Mouse (Mus musculus): ENCODE data around the gene Card14. TPM values are rescaled to one million over a fixed set of nuclear protein-coding genes. Genes with fewer than 3 reads are reported as not detected.
"Not testable (repeated sequence)": the region's sequence is repeated elsewhere in the genome, so short reads cannot be mapped to it uniquely, and the experiment has no call there.

Card14 gene
- total RNA-seq, 1 experiment, result 0.22 TPM

DNA sequence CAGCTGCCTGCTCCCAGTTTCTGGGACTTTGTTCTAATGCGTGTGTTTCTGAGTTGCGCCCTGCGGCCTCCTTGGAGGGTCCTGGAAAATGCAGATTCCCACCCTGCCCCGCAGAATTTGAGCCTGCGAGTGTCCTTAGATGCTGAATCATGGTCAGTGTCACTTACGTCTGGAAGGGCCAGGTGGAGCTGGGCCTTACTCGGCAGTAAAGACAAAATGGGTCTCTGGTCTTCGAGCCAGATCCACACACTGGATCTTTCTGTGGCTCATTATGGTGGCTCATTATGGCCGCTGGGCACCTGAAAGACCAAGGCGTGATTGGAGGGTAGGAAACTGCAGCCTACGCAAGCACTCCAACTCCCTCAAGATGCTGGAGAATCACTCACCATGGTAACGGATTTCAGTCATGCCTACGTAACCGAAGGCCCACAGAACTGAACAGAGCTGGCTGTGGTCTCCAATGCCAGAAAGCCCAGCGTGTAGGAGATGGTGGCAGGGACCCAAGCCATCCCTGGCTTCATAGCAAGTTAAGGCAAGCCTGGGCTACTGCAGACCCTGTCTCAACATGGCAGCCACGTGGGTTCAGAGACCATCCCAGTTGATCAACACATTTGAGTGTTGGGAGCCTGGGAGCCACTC lies 38.9 kb upstream of the Card14 start:
- DNase-seq (ENCODE audit: low read depth, low spot score), result no peak
- H3K9me3 ChIP-seq (ENCODE audit: control insufficient read depth, insufficient read depth, low read depth, low read length), result no peaks in the 10 kb centered on the region
- H3K36me3 ChIP-seq (ENCODE audit: control insufficient read depth, insufficient read depth, low read length, poor library complexity, severe bottlenecking), result peaks cover 7% of the 10 kb centered on the region
- peak overlapping the region; percentile 46 for H3K9ac ChIP-seq (ENCODE audit: insufficient read depth, low read depth, low read length, poor library complexity, severe bottlenecking)
- in situ Hi-C loops (cut with MboI; ENCODE audit: low sequenced_read_pairs in 2 of 2, unreplicated experiment in 2 of 2), result no loop called here
- no peak overlapping the region for H3K27ac ChIP-seq (ENCODE audit: insufficient read depth, low read depth, low read length, poor library complexity, severe bottlenecking)
- H3K4me1 ChIP-seq (ENCODE audit: control insufficient read depth in 2 of 2, insufficient read depth in 2 of 2, low read length in 2 of 2, poor library complexity in 1 of 2), result peaks cover 3 to 34% of the 10 kb centered on the region in 2 experiments
- TF ChIP-seq MAFK (IDR thresholded peaks at IDR 0.05; ENCODE audit: insufficient read depth, low read depth, low read length), result no peak
- TF ChIP-seq CHD2 (IDR thresholded peaks at IDR 0.05; ENCODE audit: low read depth, low read length), result no peak
- TF ChIP-seq ZNF384 (IDR thresholded peaks at IDR 0.05; ENCODE audit: low read depth, low read length), result no peak
- peak overlapping the region; percentile 55 to 63 for H3K4me3 ChIP-seq (ENCODE audit: insufficient read depth in 1 of 2, low read depth in 1 of 2, low read length in 2 of 2, poor library complexity in 1 of 2, severe bottlenecking in 1 of 2)

DNA sequence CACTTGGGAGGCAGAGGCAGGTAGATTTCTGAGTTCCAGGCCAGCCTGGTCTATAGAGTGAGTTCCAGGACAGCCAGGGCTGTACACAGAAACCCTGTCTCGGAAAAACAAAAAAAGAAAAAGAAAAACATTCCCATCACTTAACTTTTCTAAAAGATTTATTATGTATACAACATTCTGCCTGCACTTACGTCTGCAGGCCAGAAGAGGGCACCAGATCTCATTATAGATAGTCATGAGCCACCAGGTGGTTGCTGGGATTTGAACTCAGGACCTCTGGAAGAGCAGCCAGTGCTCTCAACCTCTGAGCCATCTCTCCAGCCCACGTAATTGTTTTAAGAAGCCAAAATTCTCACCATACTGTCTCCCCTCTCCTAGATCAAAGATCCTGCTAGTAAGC lies 35.1 kb upstream of the Card14 start:
- H3K27ac ChIP-seq (ENCODE audit: insufficient read depth, low read depth, low read length, poor library complexity, severe bottlenecking); in situ Hi-C loops (cut with MboI; ENCODE audit: low sequenced_read_pairs in 2 of 2, unreplicated experiment in 2 of 2); H3K9me3 ChIP-seq (ENCODE audit: control insufficient read depth, insufficient read depth, low read depth, low read length); H3K9ac ChIP-seq (ENCODE audit: insufficient read depth, low read depth, low read length, poor library complexity, severe bottlenecking); H3K4me3 ChIP-seq (ENCODE audit: insufficient read depth in 1 of 2, low read depth in 1 of 2, low read length in 2 of 2, poor library complexity in 1 of 2, severe bottlenecking in 1 of 2); DNase-seq (ENCODE audit: low read depth, low spot score): not testable (repeated sequence)
- Histone ChIP-seq H3K36me3 (ENCODE audit: control insufficient read depth, insufficient read depth, low read length, poor library complexity, severe bottlenecking) (peaks cover 30% of the 10 kb centered on the region), H3K4me1 (ENCODE audit: control insufficient read depth in 2 of 2, insufficient read depth in 2 of 2, low read length in 2 of 2, poor library complexity in 1 of 2) (peaks cover 3 to 25% of the 10 kb centered on the region in 2 experiments)

DNA sequence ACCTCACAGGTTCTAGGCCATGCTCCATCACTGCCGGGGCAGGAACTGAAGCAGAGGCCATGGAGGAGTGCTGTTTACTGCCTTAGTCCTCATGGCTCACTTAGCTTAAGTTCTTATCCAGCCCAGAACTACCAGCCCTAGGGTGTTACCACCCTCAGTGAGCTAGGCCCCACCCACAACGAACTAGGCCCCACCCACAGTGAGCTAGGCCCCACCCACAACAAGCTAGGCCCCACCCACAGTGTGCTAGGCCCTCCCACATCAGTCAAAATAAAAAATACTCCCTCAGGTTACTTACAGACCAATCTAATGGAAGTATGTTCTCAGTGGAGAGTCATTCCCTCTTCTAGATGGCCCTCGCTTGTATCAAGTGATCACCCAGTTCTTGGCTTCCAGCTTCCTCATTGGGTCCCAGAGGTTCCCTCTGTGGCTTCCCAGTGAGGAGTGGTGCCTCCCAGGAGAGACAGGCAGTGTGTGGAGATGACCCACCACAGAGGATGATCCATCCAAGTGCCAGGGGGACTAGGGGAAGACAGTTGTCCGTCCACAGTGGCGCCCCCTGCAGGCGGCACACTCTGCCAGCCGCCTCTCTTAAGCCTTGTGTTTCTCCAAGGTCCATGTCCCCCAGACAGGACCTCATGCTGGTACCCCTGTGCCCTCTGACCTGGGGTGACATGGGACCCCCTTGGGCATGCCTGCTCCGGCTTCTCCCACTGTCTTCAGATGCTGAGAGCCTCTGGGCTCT lies 34.2 kb upstream of the Card14 start:
- no peak overlapping the region for H3K27ac ChIP-seq (ENCODE audit: insufficient read depth, low read depth, low read length, poor library complexity, severe bottlenecking)
- H3K9ac ChIP-seq (ENCODE audit: insufficient read depth, low read depth, low read length, poor library complexity, severe bottlenecking), result no peak overlapping the region
- peaks cover 3 to 26% of the 10 kb centered on the region in 2 experiments; a peak in 3 of 4 replicates for H3K4me1 ChIP-seq (ENCODE audit: control insufficient read depth in 2 of 2, insufficient read depth in 2 of 2, low read length in 2 of 2, poor library complexity in 1 of 2)
- TF ChIP-seq ZNF384 (IDR thresholded peaks at IDR 0.05; ENCODE audit: low read depth, low read length), result no peak
- TF ChIP-seq CHD2 (IDR thresholded peaks at IDR 0.05; ENCODE audit: low read depth, low read length), result no peak
- TF ChIP-seq ZC3H11A (IDR thresholded peaks at IDR 0.05; ENCODE audit: borderline replicate concordance, low read depth, low read length), result no peak
- no peak for TF ChIP-seq MAFK (IDR thresholded peaks at IDR 0.05; ENCODE audit: insufficient read depth, low read depth, low read length)
- TF ChIP-seq HCFC1 (IDR thresholded peaks at IDR 0.05; ENCODE audit: borderline replicate concordance, insufficient read depth, low read length), result no peak
- DNase-seq (ENCODE audit: low read depth, low spot score), result no peak
- in situ Hi-C loops (cut with MboI; ENCODE audit: low sequenced_read_pairs in 2 of 2, unreplicated experiment in 2 of 2), result no loop called here
- peaks cover 34% of the 10 kb centered on the region for H3K36me3 ChIP-seq (ENCODE audit: control insufficient read depth, insufficient read depth, low read length, poor library complexity, severe bottlenecking)
- H3K9me3 ChIP-seq (ENCODE audit: control insufficient read depth, insufficient read depth, low read depth, low read length), result no peaks in the 10 kb centered on the region
- H3K4me3 ChIP-seq (ENCODE audit: insufficient read depth in 1 of 2, low read depth in 1 of 2, low read length in 2 of 2, poor library complexity in 1 of 2, severe bottlenecking in 1 of 2), result no peak overlapping the region

DNA sequence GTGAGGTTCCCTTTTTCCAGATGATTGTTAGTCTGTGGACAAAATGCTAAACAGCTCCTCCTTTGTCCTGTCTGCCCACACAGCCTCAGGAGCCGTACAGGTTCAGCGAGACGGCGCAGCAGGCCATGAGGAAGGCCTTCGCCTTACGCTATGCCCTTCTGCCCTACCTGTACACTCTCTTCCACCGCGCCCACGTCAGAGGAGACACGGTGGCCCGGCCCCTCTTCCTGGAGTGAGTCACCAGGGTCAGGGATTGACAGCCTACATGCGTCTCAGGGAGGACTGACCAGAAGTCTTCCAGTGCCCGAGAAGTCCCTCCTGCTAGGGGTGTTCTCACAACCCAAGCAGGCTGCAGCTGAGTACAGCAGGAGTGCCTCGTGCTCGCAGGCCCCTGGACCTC lies 26.5 kb upstream of the Card14 start:
- H3K27ac ChIP-seq (ENCODE audit: insufficient read depth, low read depth, low read length, poor library complexity, severe bottlenecking), result no peak overlapping the region
- H3K4me3 ChIP-seq (ENCODE audit: insufficient read depth in 1 of 2, low read depth in 1 of 2, low read length in 2 of 2, poor library complexity in 1 of 2, severe bottlenecking in 1 of 2), result no peak overlapping the region
- H3K9me3 ChIP-seq (ENCODE audit: control insufficient read depth, insufficient read depth, low read depth, low read length), result no peaks in the 10 kb centered on the region
- TF ChIP-seq ZC3H11A (IDR thresholded peaks at IDR 0.05; ENCODE audit: borderline replicate concordance, low read depth, low read length), result no peak
- DNase-seq (ENCODE audit: low read depth, low spot score), result no peak
- in situ Hi-C loops (cut with MboI; ENCODE audit: low sequenced_read_pairs in 2 of 2, unreplicated experiment in 2 of 2), result no loop called here
- peaks cover 0 to 3% of the 10 kb centered on the region in 2 experiments; a peak in 1 of 4 replicates for H3K4me1 ChIP-seq (ENCODE audit: control insufficient read depth in 2 of 2, insufficient read depth in 2 of 2, low read length in 2 of 2, poor library complexity in 1 of 2)
- H3K36me3 ChIP-seq (ENCODE audit: control insufficient read depth, insufficient read depth, low read length, poor library complexity, severe bottlenecking), result peaks cover 28% of the 10 kb centered on the region; the same call in 1 of the 2 replicates
- no peak overlapping the region for H3K9ac ChIP-seq (ENCODE audit: insufficient read depth, low read depth, low read length, poor library complexity, severe bottlenecking)
